Mouse (Mus musculus): ENCODE measurements around the gene Plekha8.

Gene Plekha8

DNA sequence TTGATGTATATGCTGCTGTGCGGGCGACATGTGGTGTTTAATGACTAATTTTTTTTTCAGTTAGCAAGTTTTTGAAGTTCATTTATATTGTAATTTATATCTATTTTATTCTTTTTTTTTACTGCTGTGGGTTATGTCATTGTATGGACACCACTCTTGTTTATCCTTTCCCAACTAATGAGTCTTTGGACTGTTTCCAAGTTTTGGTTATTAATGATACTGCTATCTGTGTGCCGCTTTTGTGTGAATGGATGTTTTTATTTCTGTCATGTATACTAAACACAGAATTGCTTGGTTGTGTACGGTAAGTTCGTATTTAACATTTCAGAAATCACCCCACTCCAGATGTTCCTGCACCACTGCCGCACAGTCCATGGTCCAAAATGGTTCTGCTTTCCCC is 63.0 kb downstream of the Plekha8 start:
- DNase-seq, result no peak

DNA sequence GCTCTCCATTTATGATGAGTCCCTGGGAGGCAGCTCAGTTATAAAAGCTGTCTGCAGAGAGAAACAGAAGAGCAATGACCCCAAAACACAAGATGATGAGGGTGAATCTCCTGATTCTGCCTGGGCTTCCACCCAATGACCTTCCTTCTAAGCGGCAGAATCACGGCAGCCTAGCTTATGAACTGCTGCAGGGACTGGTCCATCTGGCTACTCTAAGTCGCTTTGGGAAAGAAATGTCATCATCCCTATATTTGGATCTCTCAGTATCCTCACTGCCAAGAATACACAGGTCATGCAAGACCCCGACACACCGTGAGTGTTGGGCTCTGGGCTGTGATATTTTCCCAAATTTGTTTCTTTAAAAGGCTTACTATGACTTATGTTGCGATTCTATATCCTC is 75.0 kb downstream of the Plekha8 start:
- DNase-seq, result peak; percentile 32

DNA sequence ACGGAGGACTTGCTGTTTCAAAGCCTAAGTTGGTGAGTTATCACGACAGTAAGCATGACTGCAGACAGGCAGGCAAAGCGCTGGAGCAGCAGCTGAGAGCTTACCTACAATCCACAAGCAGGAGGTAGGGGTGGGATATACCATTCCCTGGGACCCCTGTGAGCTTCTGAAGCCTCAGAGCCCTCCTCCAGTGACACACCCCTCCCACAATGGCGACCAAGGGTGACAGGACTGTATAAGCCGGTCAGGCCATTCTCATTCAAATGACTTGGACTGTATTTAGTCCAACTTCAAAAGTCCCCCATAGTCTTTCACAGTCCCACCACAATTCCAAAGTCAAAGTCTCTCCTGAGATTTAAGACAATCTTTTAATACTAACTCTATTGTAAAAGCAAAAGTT is 78.0 kb downstream of the Plekha8 start:
- DNase-seq, result no peak

DNA sequence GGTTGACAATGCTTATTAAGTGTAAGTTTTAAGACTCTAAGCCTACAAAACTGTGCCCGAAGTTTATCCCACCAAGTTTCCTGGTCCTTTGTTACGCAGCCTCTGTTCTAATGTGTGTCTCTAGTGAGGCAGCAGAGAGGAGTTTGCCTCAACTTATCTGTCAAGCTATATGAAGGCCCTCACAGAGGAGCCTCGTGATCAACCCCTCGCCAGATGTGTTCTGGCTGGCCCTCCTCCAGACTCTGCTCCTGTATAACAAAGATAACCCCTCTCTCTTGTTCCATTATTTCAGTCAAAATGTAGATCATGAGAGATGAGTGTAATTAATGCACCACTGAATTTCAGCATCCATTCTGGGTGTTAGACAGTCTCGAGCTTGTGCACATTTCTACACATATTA is 84.8 kb downstream of the Plekha8 start:
- no peak for DNase-seq

DNA sequence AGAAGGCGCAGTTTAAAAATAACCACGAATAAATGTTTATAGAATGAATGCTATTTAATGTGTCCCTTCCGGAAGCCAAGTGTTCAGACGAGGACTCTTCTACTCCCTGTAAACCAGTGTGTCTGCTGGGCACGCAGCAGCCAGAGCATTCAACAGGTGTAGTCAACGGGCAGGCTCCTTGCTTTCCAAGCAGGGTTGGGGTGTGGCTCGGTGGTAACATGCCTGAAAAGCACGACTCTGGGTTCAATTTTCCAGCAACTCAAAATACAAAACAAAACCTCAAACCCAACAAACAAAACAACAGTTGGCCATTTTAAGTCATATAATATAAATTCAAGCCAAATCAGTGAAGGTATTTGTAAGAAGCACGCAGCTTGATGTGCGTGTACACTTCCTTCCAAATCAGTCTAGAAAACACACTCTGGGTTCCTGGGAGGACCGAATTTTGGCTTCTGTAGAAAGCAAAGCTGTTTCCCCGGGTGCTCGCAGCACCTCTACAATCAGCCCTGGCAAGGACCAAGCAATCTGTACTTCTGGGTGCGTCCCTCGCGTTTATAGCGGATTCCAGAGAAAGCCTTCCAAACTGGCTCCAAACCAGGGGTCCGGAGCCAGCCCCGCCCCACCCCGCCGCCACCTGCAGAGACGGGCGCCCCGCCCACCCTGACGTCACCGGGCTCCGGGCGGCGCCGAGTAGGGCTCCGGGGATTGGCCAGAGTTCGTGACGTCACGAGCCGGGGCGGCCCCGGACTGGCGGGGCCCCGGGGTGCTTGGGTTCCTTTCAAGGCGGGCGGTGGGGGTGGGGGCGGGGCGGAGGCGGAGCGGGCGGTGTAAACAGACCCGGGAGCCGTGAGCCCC is 86.2 kb downstream of the Plekha8 start, which contains the start of gene Mturn:
Gene Mturn (plus strand): TSS at position 734 of the 855 bp plus-strand sequence.
- peak; percentile 96 for DNase-seq

DNA sequence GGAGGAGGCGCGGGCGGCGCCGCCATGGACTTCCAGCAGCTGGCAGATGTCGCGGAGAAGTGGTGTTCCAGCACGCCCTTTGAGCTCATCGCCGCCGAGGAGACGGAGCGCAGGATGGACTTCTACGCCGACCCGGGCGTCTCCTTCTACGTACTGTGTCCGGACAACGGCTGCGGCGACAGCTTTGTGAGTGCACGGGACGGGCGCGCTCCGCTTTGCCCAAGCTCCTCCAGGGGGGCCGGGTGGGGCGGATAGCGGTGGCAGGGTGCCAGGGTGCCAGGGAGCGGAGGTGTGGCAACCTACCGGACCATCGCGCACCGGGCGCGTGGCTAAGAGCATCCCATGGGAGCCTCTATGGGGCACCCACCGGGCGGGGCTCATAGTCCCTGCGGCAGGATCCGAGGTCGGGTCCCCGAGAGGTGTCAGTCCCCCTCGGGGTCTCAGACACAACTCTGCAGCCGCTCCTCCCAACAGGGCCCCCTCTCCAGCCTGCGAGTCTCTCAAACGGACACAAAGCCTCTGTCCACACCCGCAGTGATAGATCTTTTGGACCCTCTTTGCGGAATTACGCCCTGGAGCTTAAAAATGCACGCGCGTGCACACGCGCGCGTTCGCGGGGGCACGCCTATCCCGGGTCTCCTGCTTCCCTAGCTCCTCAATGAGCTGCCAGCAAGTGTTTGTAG is 87.0 kb downstream of the Plekha8 start:
- DNase-seq, result no peak

DNA sequence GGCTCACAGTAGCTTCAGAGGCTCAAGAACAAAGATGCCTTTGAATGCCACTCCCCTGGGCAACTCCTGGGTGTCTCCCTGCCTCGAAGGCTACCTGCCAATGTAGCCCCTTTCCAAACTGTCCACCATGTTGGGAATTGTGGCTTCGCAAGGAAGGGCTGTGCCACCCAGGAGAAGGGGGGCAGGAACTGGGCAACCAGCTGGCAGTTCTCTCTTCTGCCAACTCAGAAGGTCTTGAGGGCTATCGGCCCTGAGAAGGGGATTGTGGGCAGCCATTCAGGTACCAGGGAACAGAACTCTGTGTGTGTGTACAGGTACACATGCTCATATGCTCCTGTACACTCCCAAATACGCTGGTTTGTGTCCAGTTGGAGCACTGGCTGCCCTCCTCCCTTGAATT is 89.2 kb downstream of the Plekha8 start:
- no peak for DNase-seq

DNA sequence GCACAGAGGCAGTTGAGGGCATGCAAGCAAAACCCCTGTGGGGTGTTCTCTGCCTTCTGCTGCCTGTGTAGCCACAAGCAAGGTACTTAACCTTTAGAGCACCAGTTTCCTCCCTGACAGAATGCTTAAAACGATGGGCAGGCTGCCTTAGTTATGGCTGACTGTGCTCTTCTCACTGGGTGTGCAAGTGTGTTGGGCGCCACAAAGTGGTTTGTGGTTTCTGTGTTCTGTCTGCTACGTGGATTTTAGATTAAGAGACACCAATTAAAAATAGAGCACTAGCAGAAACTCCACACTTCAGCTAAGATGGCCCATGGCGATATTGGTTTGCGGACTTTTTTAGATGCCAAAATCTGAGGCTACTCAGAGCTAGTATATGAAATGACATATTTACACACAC is 90.2 kb downstream of the Plekha8 start:
- no peak for DNase-seq

DNA sequence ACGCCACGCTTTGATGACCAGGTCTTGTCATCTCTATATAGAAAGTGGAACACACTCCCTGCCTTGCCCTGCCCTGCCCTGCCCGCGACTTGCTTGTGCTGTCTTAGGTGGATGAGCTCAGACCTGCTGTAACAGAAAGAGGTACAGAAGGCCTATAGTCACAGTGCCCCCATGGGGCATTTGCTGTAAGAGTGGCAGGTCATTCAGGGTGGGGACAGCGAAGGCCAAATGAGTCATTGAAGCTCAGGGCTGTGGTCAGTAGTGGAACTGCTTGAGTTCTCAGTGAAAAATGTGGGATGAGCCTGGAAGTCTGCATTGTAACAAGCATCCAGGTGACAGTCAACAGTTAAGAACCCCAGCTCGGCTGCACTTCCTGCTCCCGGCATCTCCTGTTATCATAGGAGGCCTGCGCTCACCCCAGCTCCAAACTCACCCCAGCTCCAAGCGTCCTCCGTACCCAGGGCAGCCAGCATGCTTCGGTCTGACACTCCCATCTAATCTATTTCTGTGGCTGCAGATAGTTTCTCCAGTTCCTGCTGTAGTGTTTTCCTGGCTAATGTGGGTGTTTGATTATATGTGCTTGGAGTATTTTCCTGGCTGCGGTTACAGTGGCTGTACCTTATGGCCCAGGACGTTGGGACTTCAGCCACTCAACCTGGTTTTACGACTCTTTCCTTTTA is 90.9 kb downstream of the Plekha8 start:
- DNase-seq, result no peak

DNA sequence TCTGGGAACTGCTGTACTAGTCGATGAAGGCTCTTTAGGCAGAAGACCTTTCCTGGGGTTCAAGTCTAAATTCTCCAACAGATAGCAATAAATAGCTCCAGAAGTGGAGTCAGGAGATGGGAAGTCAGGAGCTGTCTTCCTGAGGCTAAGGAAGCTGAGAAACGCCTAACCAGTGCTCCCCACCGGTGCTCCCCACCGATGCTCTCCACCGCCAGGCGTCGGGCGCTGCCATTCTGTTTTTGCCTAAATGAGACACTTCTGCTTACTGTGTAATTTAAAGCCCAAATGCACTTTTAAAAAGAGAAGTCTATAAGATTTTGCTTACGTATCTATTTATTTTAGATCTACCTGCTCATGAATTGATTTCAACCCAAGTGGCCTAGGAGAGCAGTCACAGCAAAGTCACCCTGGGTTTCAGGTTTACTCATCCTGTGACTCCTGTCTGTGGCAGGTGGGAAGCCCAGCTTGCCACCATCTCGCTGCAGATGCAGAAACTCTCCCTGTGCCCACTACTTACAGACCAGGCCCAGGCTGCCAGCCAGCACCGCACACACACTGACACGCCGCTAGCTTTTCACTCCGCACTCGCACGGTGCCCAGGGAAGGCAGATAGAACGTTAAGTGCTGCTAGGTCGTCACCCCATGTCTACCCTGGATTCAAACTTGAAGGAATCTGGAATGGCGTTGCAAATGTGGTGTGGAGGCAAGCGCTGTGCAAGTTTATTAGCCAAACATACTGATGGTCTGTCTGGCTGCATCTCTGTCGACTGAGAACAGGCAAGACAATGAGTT is 92.2 kb downstream of the Plekha8 start:
- DNase-seq, result no peak

DNA sequence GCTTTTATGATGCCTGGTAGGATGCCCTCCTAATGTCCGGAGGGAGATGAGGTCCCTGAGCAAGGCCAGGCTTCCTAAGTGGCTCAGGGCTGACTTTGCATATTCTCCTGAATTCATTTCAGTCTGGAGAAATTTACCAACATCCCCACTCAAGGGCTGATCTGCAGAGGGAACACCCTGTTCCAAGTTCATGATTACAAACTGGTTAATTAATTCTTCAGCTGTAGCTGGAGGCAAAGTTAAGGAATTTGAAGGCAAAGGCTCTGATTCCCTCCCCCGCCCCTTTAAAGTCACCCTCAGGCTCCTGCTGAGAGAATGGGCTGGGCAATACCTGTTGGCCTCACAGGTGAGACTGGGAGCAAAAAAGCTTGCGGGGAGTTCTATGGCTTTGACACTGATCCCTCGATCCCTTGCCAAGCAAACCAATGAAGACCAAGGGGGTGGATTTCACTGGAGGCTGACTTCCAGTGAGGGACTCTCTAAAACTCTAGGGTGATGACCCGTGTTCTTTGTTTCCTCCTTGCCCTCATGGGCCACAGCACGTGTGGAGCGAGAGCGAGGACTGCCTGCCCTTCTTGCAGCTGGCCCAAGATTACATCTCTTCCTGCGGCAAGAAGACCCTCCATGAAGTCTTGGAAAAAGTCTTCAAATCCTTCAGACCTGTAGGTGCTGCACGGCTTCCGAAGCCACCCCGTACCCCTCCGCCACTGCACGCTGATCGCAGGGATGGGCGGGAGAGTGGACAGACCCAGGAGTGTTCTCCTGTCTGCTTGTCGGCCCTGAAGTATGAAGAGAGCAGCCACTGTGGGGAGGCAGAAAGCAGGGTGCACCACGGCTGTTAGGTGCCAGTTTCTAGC is 93.8 kb downstream of the Plekha8 start:
- DNase-seq, result no peak

DNA sequence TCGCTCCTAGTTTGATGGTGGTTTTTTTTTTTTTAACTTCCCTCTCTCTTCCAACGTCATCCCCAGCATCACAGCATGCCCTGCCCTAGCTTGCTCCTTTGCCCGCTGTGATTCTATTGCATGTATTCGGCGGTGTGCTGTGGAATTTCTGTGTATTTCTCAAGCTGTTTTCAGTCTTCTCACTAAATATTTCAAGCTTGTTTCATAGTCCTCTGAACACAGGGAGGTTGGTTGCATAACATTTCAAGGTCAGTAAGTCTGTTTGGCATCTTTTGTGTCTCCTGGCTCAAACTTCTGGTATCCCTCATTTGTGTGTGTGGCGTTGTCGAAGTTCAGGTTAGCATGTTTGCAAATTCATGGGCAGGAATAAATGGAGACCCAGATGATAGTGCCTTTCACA is 94.8 kb downstream of the Plekha8 start:
- no peak for DNase-seq

DNA sequence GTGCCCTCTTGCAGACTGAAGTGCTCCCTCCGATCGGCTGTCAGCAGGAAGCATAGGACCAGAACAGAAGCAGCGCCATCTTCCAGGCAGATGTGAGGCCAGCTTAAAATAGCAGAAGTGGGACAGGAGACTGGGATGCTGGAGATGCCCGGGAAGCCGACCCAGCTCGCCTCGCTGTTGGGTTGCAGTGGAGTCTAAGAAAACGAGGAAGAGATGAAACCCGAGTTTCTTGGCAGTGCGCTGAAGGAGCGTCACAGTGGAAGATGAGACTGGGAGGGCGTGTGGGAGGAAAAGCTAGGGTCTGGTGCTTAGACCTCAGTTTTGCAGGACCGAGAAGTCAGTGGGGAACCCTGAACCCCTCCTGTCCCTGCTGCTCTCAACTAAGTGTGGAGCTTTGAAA is 95.9 kb downstream of the Plekha8 start:
- DNase-seq, result no peak

DNA sequence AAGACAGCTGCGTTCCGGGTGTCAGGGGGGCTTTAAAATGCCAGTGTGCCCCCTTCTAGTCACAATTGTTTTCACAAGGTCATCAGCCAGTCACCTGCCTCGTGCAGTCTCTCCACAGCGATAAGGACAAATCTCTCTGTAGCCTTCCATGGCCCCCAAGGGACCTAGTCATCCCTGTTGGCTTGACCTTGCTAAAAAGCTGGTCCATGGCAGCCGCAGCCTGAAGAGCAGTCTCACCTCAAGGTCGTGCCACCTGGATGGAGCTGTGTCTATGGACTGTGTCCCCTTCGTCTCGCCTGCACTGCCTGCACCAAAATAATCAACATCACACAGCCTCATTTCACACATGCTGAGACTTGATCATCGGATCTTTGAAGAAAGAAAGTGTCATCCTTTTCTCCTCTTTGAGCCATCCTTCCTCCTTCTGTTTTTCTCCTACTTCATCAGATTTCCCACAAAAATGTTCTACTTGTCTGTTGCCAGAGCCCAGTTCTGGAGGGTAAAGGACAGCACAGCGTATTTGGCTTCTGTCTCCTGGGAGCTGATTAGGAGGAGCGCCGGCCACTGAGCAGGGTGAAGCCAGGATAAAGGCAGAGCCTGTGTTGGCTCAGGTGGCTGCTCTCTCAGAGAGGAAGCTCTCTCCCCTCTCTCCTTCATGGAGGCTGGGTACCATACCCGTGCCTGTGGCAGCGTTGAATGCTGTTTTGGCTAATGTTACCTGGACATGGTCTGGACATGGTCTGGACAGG is 96.6 kb downstream of the Plekha8 start:
- DNase-seq, result no peak

DNA sequence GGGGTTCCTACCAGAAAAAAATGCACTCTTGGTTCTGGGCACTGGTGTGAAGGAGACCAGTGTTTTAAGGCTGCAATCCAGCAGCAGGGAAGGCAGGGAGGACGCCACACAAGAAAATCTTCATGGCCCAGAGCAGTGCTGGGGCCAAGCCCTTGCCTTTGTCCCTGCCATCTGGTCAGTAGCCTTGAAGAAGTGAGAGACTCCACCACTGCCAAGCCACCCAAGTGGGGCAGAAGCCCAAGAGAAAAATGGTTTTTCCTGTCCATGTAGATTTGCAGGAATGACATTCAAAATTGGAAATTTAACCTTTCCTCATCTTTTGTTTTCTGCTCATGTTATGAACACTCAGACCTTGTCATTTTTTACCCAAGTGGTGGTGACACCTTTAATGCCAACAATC is 97.3 kb downstream of the Plekha8 start:
- DNase-seq, result no peak

DNA sequence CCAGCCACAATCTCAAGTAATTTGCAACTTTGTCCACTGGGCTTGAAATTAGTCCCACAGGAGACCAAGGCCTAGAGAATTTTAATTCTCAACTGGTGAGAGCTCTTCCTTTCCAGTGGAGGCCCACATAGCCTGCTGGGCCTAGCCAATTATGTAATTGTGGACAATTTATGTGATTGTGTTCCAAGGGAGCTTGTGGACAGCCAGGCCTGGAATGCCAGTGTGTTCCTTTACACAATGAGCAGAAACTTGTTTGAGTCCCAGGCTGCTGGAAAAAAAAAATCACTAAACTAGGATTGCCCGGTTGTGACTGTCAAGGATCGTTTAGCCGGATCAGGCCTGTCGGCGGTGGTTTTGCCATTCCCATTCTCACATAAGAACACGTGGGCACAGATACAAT is 98.4 kb downstream of the Plekha8 start:
- DNase-seq, result no peak

All from cerebellum, adult 9-10 months (tissue).